Mouse (Mus musculus): ENCODE data around the gene Rsph14.
A peak's percentile ranks its signal among the peaks of the same experiment; 100 is the strongest.

Gene Rsph14

DNA sequence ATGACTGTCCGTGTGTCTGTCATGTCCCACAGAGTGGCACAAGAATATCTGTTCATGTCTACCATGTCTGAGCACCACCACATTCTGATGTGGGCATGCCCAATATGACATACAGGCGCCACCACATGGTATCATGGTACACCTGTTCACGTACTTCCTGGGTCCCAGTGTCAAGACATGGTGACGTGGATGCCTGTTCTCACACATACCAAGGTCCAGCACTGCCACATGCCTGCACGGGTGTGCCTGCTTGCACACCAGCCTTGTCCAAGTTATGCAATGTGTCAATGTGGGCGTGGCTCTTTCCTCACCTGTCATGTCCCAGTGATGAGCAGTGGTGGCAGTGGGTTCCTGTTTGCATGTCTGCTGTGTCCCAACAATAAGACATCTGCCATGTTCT is 99.9 kb downstream of the Rsph14 start:
- DNase-seq (ENCODE audit: low spot score) = no peak

DNA sequence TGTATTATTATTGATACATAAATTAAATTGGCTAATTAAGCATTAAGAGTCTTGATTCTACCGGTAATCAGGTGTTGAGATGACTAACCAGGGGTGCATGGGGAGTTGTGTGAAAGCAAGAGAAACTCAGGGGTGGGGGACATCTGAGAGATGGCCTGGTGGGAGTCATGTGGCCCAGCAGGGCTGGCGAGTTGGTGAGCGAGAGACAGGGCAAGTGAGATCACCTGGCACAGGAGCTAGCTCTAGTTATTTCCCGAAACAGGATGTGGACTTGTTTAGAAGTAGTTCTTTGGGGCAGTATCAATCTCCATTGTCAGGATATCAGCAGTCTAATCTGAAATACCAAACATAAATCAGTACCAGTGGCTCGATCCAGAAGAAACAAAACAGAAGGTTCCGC is 100.8 kb downstream of the Rsph14 start:
- no peak for DNase-seq (ENCODE audit: low spot score)

DNA sequence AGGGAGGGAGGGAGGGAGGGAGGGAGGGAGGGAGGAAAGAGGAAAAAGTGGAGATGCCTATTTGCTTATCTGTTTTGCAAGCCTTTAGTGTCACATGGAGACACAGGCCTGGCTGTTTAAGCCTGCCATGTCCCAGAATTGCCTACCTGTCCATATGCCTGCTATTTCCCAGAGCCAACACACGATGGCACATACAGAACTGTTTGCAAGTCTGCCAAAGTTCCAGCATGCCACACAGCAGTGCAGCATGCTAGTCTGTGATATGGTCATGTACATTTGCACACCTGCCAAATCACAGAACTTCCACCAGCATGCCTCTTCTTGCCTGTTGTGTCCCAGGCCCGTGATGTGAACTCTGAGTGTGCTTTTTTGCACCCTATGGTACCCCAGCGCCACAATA is 101.8 kb downstream of the Rsph14 start:
- DNase-seq (ENCODE audit: low spot score) = no peak

DNA sequence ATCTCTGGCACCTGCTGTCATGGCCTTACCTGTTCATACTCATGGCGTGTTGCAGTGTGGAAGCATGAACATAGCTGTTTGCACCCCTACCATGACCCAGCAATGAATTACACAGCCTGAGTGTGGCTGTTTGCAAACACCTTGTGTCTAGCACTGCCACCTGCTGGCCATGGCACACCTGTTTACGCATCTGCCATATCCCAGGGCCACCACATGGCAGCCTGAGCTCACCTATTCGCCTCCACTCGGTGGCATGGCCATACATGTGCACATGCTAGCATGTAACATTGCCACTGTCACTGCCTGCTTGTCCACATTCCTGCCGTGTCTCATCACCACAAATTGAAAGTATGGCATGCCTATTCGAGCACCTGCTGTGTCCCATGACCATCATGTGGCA is 102.8 kb downstream of the Rsph14 start:
- peak; percentile 33 for DNase-seq (ENCODE audit: low spot score)

DNA sequence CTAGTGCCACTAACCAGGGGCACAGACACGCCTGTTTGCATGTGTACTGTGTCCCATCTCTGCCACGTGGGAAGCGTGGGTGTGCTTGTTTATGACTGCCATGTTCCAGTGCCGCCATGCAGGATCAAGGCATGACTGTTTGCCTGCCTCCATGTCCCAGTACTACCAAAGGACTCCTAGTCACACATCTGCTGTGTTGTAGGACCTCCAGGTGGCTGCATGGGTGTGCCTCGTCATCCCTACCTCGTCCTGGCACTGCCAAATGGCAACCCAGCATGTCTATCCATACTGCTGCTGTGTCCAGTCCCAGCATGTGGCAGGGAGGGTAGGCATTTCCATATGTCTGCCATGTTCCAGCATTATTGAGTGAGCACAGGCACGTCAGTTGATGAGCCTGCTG is 104.1 kb downstream of the Rsph14 start:
- no peak for DNase-seq (ENCODE audit: low spot score)

DNA sequence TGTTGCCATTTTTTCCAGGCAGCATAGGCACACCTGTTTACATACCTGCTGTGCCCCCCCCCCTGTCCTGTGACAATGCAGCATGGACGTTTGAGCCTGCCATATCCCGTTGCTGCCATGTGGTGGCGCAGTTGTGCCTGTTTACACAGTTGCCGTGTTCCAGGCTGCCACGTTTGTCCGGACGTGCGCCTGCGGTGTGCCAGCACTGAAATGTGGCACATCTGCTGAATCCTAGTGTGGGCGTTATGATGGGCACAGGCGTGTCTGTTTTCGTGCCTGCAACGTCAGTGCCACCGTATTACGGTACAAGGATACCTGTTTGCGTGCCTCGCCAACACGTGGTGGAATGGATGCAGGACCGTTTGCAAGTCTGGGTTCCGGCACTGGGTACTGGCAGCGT is 107.1 kb downstream of the Rsph14 start:
- peak; percentile 81 for DNase-seq (ENCODE audit: low spot score)

DNA sequence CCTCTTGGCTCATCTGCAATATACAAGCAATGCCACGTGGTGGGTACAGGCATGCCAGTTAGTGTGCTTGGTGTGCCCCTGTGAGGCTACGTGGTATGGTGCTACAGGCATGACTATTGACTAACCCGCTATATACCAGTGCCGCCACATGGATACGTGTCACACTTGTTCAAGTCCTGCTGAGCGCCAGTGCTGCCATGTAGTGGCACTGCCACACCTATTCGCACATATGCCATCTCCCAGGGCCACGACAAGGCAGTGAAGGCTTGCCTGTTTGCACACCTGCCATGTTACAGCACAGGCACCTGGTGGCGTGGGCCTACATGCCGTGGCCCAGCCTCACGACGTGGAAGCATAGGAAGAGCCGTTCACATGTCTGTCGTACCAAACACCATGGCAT is 108.1 kb downstream of the Rsph14 start:
- DNase-seq (ENCODE audit: low spot score) = no peak

DNA sequence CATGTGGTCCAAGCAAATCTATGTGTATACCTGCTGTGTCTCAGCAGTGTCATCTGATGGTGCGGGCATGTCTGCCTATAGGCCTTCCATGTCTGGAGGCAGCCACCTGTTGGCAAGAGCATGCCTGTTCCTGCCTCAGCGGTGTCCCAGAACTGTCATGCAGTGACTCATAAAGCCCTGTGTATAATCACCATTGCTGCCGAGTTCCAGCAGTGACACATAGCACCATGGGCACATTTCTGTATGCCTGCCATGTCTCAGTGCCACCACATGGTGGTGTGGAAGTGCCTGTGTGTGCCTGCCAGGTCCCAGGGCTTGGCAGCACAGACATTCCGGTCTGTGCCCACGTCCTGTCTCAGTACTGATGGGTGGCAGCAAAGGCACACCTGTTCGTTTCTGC is 109.6 kb downstream of the Rsph14 start:
- DNase-seq (ENCODE audit: low spot score) = peak; percentile 60

DNA sequence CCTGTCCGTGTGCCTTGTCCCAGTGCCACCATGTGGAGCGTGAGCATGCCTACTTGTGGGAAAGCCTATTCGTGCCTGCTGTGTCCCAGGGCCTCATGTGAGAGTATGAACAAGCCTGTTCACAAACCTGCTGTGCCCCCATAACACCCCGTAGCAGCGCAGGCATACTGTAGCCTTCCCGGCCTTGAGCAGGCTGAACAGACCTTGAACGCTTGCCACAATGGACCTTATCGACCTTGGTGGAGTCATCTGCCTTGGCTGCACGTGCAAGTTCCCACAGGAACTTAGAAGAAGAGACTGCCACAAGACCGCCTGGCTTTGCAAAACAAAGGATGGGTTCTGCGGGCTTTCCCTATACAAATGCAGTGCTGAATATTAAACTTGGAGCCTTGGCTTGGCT is 110.8 kb downstream of the Rsph14 start:
- DNase-seq (ENCODE audit: low spot score) = peak; percentile 52

DNA sequence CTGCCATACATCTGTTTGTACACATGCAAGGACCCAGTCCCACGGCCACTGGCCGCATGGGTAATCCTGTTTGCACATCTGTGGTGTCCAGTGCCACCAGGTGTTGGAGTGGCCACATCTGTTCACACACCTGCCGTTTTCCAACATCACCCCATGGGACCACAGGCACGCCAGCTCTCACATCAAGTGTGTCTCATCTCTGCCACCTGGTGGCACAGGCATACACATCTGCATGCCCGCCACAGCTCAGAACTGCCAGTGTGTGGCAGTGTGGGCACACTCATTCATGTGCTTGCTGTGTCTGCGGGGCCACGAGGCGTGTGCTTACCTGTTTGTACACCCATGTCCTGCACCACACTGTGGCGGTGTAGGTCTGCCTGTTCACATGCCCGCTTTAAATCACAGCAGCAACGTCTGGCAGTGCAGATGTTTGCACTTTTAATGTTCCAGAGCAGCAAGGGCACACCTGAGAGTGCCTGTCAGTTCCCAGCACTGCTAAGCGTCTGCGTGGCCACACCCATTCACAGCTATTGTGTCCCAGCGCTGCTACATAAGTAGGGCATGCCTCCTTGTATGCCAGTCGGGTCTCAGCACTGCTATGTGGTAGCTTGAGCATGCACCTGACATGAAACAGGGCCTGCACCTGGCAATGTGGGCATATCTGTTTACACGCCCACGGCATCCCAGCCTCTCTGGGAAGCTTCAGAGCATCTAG is 111.4 kb downstream of the Rsph14 start:
- peak; percentile 75 for DNase-seq (ENCODE audit: low spot score)

DNA sequence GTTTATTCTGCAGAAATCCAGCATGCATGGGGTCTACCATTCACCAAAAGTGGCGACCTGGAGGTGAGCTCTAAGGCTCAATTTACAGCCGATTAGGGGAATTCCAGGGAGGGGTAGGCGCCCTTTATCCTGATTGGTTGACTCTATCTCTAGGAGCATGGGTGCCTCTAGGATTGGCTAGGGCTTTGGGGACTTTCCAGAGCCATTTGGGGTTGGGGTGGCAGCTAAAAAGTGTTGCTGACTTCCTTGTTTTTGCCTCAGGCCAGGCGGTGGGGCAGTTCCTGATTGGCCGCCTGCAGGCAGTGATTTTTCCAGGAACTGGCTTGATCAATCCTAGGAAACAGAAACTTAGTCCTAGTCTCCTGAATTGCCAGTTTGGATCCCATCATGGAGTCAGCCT is 113.1 kb downstream of the Rsph14 start:
- DNase-seq (ENCODE audit: low spot score) = no peak

DNA sequence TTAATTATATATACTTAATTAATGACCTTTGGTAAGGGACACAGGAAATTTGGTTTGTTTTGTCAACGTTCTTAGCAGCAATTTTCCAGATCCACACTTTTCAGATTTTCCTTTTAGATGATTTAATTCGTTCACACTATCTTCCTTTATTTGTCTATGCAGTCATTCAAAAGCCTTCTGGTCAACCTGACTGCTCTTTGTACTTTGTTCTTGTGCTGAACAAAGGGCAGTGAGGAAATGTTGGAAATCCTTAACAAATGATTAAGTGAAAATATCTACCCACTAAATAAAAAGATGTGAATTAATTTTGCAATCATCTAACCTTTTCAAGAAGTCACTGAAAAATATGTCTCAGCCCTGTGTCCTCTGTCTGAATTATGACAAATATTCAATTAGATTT is 124.0 kb downstream of the Rsph14 start:
- no peak for DNase-seq (ENCODE audit: low spot score)
